Mouse (Mus musculus) embryonic facial prominence, embryonic 14.5 days (tissue): ENCODE measurements around the gene Gsg1l. TPM values are rescaled to one million over a fixed set of nuclear protein-coding genes. Genes with fewer than 3 reads are reported as not detected.

Experiments used
- ATAC-seq: fragments of 200-750 bp; cut with Nextera tagmentation; 2 replicates; pipeline ENCODE4 v1.8.0; 2017; ENCODE audit warnings: low read depth, moderate number of reproducible peaks, moderate TSS enrichment
- DNase-seq: peaks from one replicate; pipeline ENCODE4 v3.0.0-alpha.2; 2015; ENCODE audit warnings: low spot score
- H3K27ac ChIP-seq: fragments of 300-500 bp; sonication (generic); replicated peaks from 2 replicates; pipeline ENCODE4 v1.5.1; 2014; ENCODE audit warnings: low read depth, mild to moderate bottlenecking, low read length, moderate library complexity
- H3K27me3 ChIP-seq: fragments of 300-500 bp; sonication (generic); replicated peaks from 2 replicates; pipeline ENCODE4 v1.6.1; 2014; ENCODE audit warnings: low read length; ENCODE audit not compliant: control insufficient read depth, insufficient read depth
- H3K36me3 ChIP-seq: fragments of 300-500 bp; sonication (generic); 2 replicates; pipeline ENCODE4 v1.6.1; 2014; ENCODE audit warnings: low read length, mixed read lengths; ENCODE audit not compliant: control insufficient read depth, insufficient read depth
- H3K4me1 ChIP-seq: fragments of 300-500 bp; sonication (generic); 2 replicates; pipeline ENCODE4 v1.6.1; 2014; ENCODE audit warnings: antibody characterized with exemption, low read length; ENCODE audit not compliant: control insufficient read depth, insufficient read depth
- H3K4me2 ChIP-seq: fragments of 300-500 bp; sonication (generic); 2 replicates; pipeline ENCODE4 v1.6.1; 2014; ENCODE audit warnings: low read depth, mild to moderate bottlenecking, low read length, moderate library complexity, mixed read lengths
- H3K4me3 ChIP-seq: fragments of 300-500 bp; sonication (generic); 2 replicates; pipeline ENCODE4 v1.5.1; 2014; ENCODE audit warnings: low read depth, mild to moderate bottlenecking, low read length
- H3K9ac ChIP-seq: fragments of 300-500 bp; sonication (generic); 2 replicates; pipeline ENCODE4 v1.6.1; 2014; ENCODE audit warnings: low read depth, mild to moderate bottlenecking, low read length, moderate library complexity, mixed read lengths
- H3K9me3 ChIP-seq: fragments of 300-500 bp; sonication (generic); 2 replicates; pipeline ENCODE4 v1.6.1; 2016; ENCODE audit warnings: low read length; ENCODE audit not compliant: control insufficient read depth
- WGBS: fragments of 180-500 bp; shearing (Covaris S2); extraction: QIAGEN DNeasy Blood & Tissue Kit; methylation state at CpG from one replicate; pipeline ENCODE4 v1.1.7; 2014; 5-methylcytosine and 5-hydroxymethylcytosine counted together
- polyA plus RNA-seq: library from polyadenylated mRNA; unstranded; fragments of >200 nt; fragmentation: Nextera tagmentation; extraction: Ambion mirVana; gene quantifications from 2 replicates; pipeline ENCODE4 v1.2.1, GENCODE M21; 2014

Gsg1l gene
- polyA plus RNA-seq, 1 experiment from 2014 or later, result 2.0 TPM

DNA sequence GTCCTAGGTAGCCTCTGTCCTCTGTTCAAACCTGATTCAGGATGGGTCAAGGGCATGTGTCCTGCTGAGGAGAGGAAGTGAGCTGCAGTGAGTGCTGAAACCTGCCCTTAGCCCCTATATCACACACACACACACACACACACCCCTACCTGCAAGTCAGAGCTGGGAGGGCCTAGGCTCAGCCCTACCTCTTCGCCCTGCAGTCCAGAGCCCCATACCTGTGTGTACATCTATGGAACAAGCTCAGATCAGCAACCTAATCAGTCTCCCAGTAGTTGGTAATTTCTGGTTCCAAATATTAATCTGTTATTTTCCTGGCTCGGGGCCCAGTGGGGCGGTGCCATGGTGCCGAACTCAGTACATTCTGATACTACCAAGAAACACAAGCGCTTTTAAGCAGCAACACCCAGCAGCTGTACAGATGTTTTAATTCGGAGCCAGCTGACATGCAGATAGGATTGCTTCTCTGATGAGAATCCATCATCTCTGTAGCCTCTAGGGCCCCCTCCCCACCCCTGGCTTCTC, 208.2 kb downstream of the Gsg1l start:
- Histone ChIP-seq H3K4me1 (peaks cover 17% of the 10 kb centered on the region), H3K9ac (no peak overlapping the region), H3K9me3 (no peaks in the 10 kb centered on the region), H3K4me3 (no peak overlapping the region), H3K36me3 (no peaks in the 10 kb centered on the region), H3K27ac (no peak overlapping the region), H3K27me3 (no peaks in the 10 kb centered on the region), H3K4me2 (no peak overlapping the region)
- no peak for DNase-seq
- WGBS, result 76% methylated on average over 6 of the region's 6 CpGs
- no peak for ATAC-seq

DNA sequence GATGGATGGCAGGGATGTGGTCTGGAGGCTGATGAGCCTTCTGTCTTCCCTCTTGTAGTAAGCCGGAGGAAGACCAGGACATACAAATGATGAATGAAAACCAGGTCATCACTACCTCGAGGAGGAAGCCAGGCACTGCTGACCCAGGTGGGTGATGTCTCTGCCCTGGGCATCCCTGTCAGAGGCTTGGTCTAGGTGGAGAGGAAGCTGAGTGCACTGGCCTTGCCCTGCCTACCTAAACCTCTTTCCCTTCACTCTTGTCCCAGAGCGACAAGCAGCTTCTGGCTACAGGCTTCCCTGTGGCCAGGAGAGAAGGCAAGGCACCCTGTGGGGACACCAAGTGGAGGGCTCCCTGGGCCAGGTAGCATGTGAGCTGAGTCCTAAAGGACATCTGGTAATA, 209.3 kb downstream of the Gsg1l start:
- 79% methylated on average over 3 of the region's 3 CpGs for WGBS
- Histone ChIP-seq H3K4me2 (no peak overlapping the region), H3K4me3 (no peak overlapping the region), H3K27ac (no peak overlapping the region), H3K9ac (no peak overlapping the region), H3K9me3 (no peaks in the 10 kb centered on the region), H3K36me3 (0 out of 2 replicates have a peak, but pooled peaks cover 3% of the 10 kb centered on the region), H3K27me3 (no peaks in the 10 kb centered on the region), H3K4me1 (peaks cover 17% of the 10 kb centered on the region)
- DNase-seq (no peak), ATAC-seq (no peak)

DNA sequence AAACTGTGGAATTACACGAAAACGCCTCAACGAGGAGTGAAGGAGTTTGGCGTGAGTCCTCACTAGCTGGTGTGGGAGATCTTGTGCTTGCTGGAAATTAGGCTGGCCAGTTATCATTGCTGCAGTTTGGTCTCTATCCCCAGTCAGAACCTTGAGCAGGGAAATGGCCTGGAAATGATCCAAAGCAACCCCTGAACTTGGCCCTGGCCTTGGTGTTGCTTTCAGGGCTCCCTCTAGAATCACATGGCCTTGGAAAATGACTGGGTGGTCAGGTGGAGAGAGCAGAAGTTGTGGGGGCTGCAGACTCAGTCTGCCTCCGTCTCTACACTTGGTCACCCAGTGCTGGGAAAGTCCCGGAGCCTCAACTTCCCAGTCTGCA, 210.0 kb downstream of the Gsg1l start:
- DNase-seq, result no peak
- ATAC-seq, result no peak
- 56% methylated on average over 6 of the region's 6 CpGs for WGBS
- peaks cover 17% of the 10 kb centered on the region for H3K4me1 ChIP-seq
- H3K4me3 ChIP-seq, result no peak overlapping the region
- H3K9me3 ChIP-seq, result no peaks in the 10 kb centered on the region
- no peak overlapping the region for H3K4me2 ChIP-seq
- no peaks in the 10 kb centered on the region for H3K27me3 ChIP-seq
- H3K27ac ChIP-seq, result peak overlapping the region; percentile 52
- H3K9ac ChIP-seq, result no peak overlapping the region
- H3K36me3 ChIP-seq, result 0 out of 2 replicates have a peak, but pooled peaks cover 3% of the 10 kb centered on the region

DNA sequence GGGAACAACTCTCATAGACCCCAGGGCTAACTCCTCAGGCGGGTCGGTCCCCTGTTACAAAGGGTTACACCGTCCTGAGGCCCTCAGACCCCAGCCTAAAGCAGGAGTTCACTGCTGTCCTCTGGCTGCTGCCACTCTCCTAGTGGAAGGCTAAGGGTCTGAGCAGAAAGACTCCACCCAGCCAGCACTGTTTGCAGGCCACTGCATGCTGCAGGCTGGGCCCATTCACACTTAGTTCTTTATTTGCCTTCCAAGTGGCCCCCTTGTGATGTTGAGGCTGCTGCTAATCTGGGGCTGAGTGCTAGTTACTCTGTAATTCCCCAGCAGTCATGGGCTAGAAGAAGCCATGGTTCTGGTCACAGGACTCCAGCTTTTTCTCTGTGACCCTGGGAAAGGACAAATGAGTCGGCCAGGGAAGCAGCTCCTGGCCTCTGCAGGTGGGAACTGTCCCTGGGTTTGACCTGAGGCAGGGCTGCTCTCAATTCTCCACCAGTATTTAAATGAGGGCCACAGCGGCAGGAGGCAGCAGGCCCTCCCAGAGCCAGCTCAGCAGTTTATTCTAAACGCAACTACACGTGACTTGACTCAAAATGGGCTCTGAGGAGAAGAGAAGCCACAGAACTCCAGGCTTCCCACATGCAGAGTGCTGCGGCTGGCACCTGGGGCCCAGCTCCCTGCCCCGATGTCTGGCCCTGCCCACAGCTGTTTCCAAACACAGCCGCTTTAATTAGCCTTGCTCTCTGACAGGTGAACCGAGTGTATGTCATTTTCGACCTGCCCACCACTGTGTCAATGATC, 210.6 kb downstream of the Gsg1l start:
- DNase-seq, result peak; percentile 61
- Histone ChIP-seq H3K9ac (peak overlapping the region; percentile 16), H3K4me1 (peaks cover 17% of the 10 kb centered on the region), H3K4me2 (no peak overlapping the region), H3K9me3 (no peaks in the 10 kb centered on the region), H3K27ac (peak overlapping the region; percentile 52), H3K4me3 (no peak overlapping the region), H3K27me3 (no peaks in the 10 kb centered on the region), H3K36me3 (0 out of 2 replicates have a peak, but pooled peaks cover 3% of the 10 kb centered on the region)
- ATAC-seq, result peak; percentile 62
- WGBS, result 25% methylated on average over 12 of the region's 12 CpGs

DNA sequence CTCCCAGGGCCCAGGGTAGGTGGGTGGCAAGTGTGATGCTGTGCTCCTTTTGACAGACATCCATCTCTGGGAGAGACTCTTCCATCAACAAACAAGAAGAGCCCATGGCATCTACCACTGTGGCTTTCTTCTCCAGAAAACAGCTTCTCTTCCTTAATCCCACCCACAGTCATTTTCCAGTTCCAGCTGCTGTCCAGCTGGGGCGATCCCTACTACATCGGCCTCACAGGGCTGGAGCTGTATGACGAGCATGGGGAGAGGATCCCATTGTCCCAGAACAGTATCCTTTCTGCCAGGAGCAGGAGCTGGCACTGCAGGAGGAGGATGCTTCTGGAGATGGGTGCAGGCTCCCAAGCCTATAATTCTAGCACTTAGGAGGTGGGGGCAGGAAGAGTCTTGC, 213.6 kb downstream of the Gsg1l start:
- Histone ChIP-seq H3K27me3 (no peaks in the 10 kb centered on the region), H3K4me2 (no peak overlapping the region), H3K9ac (no peak overlapping the region), H3K9me3 (no peaks in the 10 kb centered on the region), H3K36me3 (peaks cover 7% of the 10 kb centered on the region; the same call in 1 of the 2 replicates), H3K4me3 (no peak overlapping the region), H3K4me1 (peaks cover 15% of the 10 kb centered on the region; the same call in 1 of the 2 replicates), H3K27ac (no peak overlapping the region)
- ATAC-seq, result no peak
- 79% methylated on average over 3 of the region's 3 CpGs for WGBS
- no peak for DNase-seq

DNA sequence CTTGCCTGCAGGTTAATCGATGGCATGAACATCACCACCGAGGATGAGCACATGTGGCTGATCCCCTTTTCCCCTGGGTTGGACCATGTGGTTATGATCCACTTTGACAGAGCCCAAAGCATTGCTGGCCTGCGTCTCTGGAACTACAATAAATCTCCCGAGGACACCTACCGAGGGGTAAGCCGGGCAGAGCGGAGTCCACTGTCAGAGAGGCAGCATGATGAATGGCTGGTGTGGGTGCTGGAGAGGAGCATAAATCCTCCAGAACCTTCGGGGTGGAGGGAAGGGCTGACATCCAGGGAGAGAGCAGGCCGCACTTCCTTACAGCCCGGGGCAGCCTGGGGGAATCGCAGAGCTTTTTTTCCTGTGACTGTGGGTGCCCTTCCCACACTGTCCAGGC, 217.0 kb downstream of the Gsg1l start:
- Histone ChIP-seq H3K4me1 (no peaks in the 10 kb centered on the region), H3K4me2 (no peak overlapping the region), H3K9me3 (no peaks in the 10 kb centered on the region), H3K9ac (no peak overlapping the region), H3K27me3 (no peaks in the 10 kb centered on the region), H3K4me3 (no peak overlapping the region), H3K27ac (no peak overlapping the region), H3K36me3 (peaks cover 11% of the 10 kb centered on the region; the same call in 1 of the 2 replicates)
- 59% methylated on average over 11 of the region's 11 CpGs for WGBS
- ATAC-seq, result no peak
- no peak for DNase-seq

DNA sequence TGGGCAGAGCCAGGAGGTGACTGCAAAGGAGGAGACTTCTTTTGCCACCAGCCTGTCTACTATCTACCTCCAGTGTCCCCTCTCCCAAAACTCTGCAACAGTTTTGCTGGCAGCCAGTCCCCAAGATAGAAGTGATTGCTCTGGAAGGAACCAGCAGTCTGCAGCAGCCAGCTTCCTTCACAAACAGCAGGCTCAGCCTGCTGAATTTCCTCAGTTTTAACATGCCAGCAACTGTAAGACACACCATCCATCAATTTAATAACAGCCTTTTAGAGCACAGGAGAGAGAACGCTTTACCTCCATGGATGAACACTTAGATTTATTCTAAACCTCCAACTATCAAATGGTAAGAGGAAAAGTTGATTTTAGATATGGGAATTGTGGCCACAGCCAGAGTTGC, 218.2 kb downstream of the Gsg1l start:
- no peak for ATAC-seq
- H3K4me3 ChIP-seq, result no peak overlapping the region
- DNase-seq, result no peak

DNA sequence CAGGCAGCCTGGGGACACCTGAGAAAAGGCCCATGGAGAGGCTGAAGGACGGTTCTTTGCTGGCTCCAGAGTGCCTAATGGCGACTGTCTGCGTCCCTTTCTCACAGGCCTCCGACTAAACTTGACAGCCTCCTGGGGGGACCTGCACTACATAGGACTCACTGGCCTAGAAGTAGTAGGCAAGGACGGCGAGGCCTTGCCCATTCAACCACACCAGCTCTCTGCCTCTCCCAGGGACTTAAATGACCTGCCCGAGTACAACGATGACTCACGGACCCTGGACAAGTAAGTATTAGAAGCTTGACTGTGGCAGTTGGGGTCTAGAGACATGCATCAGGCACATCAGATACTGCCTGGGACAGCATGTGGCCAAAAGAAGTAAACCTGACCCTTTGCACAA, 221.8 kb downstream of the Gsg1l start:
- H3K4me1 ChIP-seq, result no peaks in the 10 kb centered on the region
- 0 out of 2 replicates have a peak, but pooled peaks cover 4% of the 10 kb centered on the region for H3K36me3 ChIP-seq
- H3K9ac ChIP-seq, result no peak overlapping the region
- H3K9me3 ChIP-seq, result no peaks in the 10 kb centered on the region
- no peak for DNase-seq
- H3K27me3 ChIP-seq, result no peaks in the 10 kb centered on the region
- H3K4me2 ChIP-seq, result no peak overlapping the region
- no peak overlapping the region for H3K27ac ChIP-seq
- no peak for ATAC-seq
- H3K4me3 ChIP-seq, result no peak overlapping the region
- WGBS, result 91% methylated on average over 9 of the region's 9 CpGs

More for the DNA sequence above, 218.2 kb downstream of the Gsg1l start:
- Histone ChIP-seq H3K27me3 (no peaks in the 10 kb centered on the region), H3K9me3 (no peaks in the 10 kb centered on the region), H3K27ac (no peak overlapping the region), H3K9ac (no peak overlapping the region), H3K4me2 (no peak overlapping the region), H3K4me1 (no peaks in the 10 kb centered on the region), H3K36me3 (peaks cover 11% of the 10 kb centered on the region; the same call in 1 of the 2 replicates)
- WGBS, result 80% methylated on average over 1 of the region's 1 CpGs
